Mouse (Mus musculus): ENCODE data around the gene Olfr802. TPM values are rescaled to one million over a fixed set of nuclear protein-coding genes. Genes with fewer than 3 reads are reported as not detected.

Olfr802 gene
- total and polyA plus RNA-seq, 3 experiments, result not detected

GRCm38 (mm10) chr10:129657394-129657793, 30.6 kb downstream of the Olfr802 start, which contains the start of gene Olfr800:
TSS of gene Olfr800 (plus strand) at chr10:129657694.
- no peak for TF ChIP-seq SMC3 (IDR thresholded peaks at IDR 0.05; ENCODE audit: low read depth, low read length)
- no peak for TF ChIP-seq GATA1 (IDR thresholded peaks at IDR 0.05; ENCODE audit: low read depth, low read length)
- no peak for TF ChIP-seq ZNF384 (IDR thresholded peaks at IDR 0.05; ENCODE audit: low read depth, low read length)
- TF ChIP-seq SIN3A (IDR thresholded peaks at IDR 0.05; ENCODE audit: low read length), result no peak
- no peak for TF ChIP-seq ZKSCAN1 (IDR thresholded peaks at IDR 0.05; ENCODE audit: low read depth, low read length)
- TF ChIP-seq NELFE (IDR thresholded peaks at IDR 0.05; ENCODE audit: low read depth, low read length), result no peak
- TF ChIP-seq HCFC1 (IDR thresholded peaks at IDR 0.05; ENCODE audit: low read depth, low read length), result no peak
- TF ChIP-seq ELF1 (IDR thresholded peaks at IDR 0.05; ENCODE audit: low read depth, low read length), result no peak
- no peaks in the 10 kb centered on the region for H3K27me3 ChIP-seq (ENCODE audit: control insufficient read depth in 1 of 2, insufficient read depth in 2 of 2, low read length in 2 of 2)
- no peak for DNase-seq (ENCODE audit: low read depth, low spot score)
- H3K79me2 ChIP-seq (ENCODE audit: control insufficient read depth, insufficient read depth, low read length, poor library complexity), result no peaks in the 10 kb centered on the region
- H3K4me1 ChIP-seq (ENCODE audit: control insufficient read depth in 1 of 2, insufficient read depth in 2 of 2, low read length in 2 of 2), result no peaks in the 10 kb centered on the region
- H3K36me3 ChIP-seq (ENCODE audit: control insufficient read depth in 1 of 2, insufficient read depth in 2 of 2, low read length in 2 of 2), result no peaks in the 10 kb centered on the region
- no peak within 1 kb of the TSS for H3K9ac ChIP-seq (ENCODE audit: control insufficient read depth, low read depth, low read length, poor library complexity, severe bottlenecking)
- H3K4me3 ChIP-seq (ENCODE audit: control insufficient read depth in 1 of 2, insufficient read depth in 1 of 2, low read depth in 2 of 2, low read length in 2 of 2), result no peak within 1 kb of the TSS
- no peak within 1 kb of the TSS for H3K27ac ChIP-seq (ENCODE audit: control insufficient read depth, low read depth, low read length)
- no peaks in the 10 kb centered on the region for H3K9me3 ChIP-seq (replicated peaks; ENCODE audit: insufficient read depth, low read length)

DNA sequence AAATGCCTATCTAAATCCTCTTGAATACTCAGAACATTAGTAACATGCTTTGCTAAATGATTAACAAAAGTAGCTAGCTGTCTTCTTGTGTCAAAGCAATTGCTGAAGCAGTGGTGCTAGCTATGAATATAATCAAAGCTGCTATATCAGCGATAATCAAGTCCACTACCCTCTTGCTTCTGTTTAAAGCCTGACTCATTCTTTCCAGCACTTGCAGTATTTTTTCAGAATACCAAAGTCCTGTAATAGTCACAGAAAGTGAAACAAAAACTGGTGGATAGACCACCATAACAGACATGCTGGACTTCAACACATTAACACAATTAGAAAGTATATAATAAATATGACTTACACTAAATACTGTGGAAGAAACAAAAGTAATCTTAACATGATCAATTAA, 36.2 kb downstream of the Olfr802 start:
- TF ChIP-seq HCFC1 (IDR thresholded peaks at IDR 0.05; ENCODE audit: low read depth, low read length), result no peak
- no peak for TF ChIP-seq NELFE (IDR thresholded peaks at IDR 0.05; ENCODE audit: low read depth, low read length)
- no peak for TF ChIP-seq TAL1 (IDR thresholded peaks at IDR 0.05; ENCODE audit: low read length)
- TF ChIP-seq POLR2AphosphoS2 (IDR thresholded peaks at IDR 0.05; ENCODE audit: low read length), result no peak
- TF ChIP-seq CHD2 (IDR thresholded peaks at IDR 0.05; ENCODE audit: low read length), result no peak
- no peak for TF ChIP-seq ZKSCAN1 (IDR thresholded peaks at IDR 0.05; ENCODE audit: low read depth, low read length)
- no peak for TF ChIP-seq RAD21 (IDR thresholded peaks at IDR 0.05; ENCODE audit: low read depth, low read length)
- no peak for TF ChIP-seq TCF12 (IDR thresholded peaks at IDR 0.05; ENCODE audit: low read depth, low read length)
- TF ChIP-seq POLR2AphosphoS5 (IDR thresholded peaks at IDR 0.05; ENCODE audit: borderline replicate concordance, low read depth, low read length), result no peak
- no peak for TF ChIP-seq E2F4 (IDR thresholded peaks at IDR 0.05; ENCODE audit: borderline replicate concordance, low read depth, low read length)
- TF ChIP-seq CTCF (IDR thresholded peaks at IDR 0.05 in 2 of 3, conservative IDR thresholded peaks at IDR 0.05 in 1 of 3; ENCODE audit: control insufficient read depth in 1 of 3, insufficient read depth in 1 of 3, low read depth in 2 of 3, low read length in 3 of 3, poor library complexity in 1 of 3, severe bottlenecking in 1 of 3), result no peak
- no peak for TF ChIP-seq MAFK (IDR thresholded peaks at IDR 0.05; ENCODE audit: borderline replicate concordance, low read depth, low read length)
- TF ChIP-seq NRF1 (IDR thresholded peaks at IDR 0.05; ENCODE audit: insufficient read depth, low read depth, low read length, poor library complexity, severe bottlenecking), result no peak
- TF ChIP-seq SIN3A (IDR thresholded peaks at IDR 0.05; ENCODE audit: low read length), result no peak
- TF ChIP-seq ZC3H11A (IDR thresholded peaks at IDR 0.05; ENCODE audit: low read depth, low read length), result no peak
- TF ChIP-seq JUND (IDR thresholded peaks at IDR 0.05; ENCODE audit: low read depth, low read length), result no peak
- no peak for TF ChIP-seq USF2 (IDR thresholded peaks at IDR 0.05; ENCODE audit: borderline replicate concordance in 1 of 2, insufficient read depth in 1 of 2, low read depth in 1 of 2, low read length in 2 of 2)
- TF ChIP-seq CHD1 (IDR thresholded peaks at IDR 0.05; ENCODE audit: low read depth, low read length), result no peak
- TF ChIP-seq MEF2A (IDR thresholded peaks at IDR 0.05; ENCODE audit: extremely low read depth, insufficient replicate concordance, low read depth, low read length, poor library complexity, severe bottlenecking), result no peak
- DNase-seq (ENCODE audit: low read depth, low spot score), result no peak
- no peaks in the 10 kb centered on the region for H3K27me3 ChIP-seq (ENCODE audit: control insufficient read depth in 1 of 2, insufficient read depth in 2 of 2, low read length in 2 of 2)
- H3K36me3 ChIP-seq (ENCODE audit: control insufficient read depth in 1 of 2, insufficient read depth in 2 of 2, low read length in 2 of 2), result no peaks in the 10 kb centered on the region
- no peak overlapping the region for H3K4me3 ChIP-seq (ENCODE audit: control insufficient read depth in 1 of 2, insufficient read depth in 1 of 2, low read depth in 2 of 2, low read length in 2 of 2)
- no peaks in the 10 kb centered on the region for H3K4me1 ChIP-seq (ENCODE audit: control insufficient read depth in 1 of 2, insufficient read depth in 2 of 2, low read length in 2 of 2)
- no peaks in the 10 kb centered on the region for H3K9me3 ChIP-seq (replicated peaks; ENCODE audit: insufficient read depth, low read length)
- no peak overlapping the region for H3K9ac ChIP-seq (ENCODE audit: control insufficient read depth, low read depth, low read length, poor library complexity, severe bottlenecking)
- H3K79me2 ChIP-seq (ENCODE audit: control insufficient read depth, insufficient read depth, low read length, poor library complexity), result no peaks in the 10 kb centered on the region
- H3K27ac ChIP-seq (ENCODE audit: control insufficient read depth, low read depth, low read length), result no peak overlapping the region

Measured in MEL (cell line).